Mouse (Mus musculus) heart, postnatal 25 days (tissue): ENCODE data around the gene Gprasp1. TPM values are rescaled to one million over a fixed set of nuclear protein-coding genes. Genes with fewer than 3 reads are reported as not detected.
"Not testable (repeated sequence)": the region's sequence is repeated elsewhere in the genome, so short reads cannot be mapped to it uniquely, and the experiment has no call there.

Source experiments
- DNase-seq: peaks from one replicate; pipeline ENCODE4 v3.0.0; 2022; ENCODE audit warnings: low spot score
- intact Hi-C: fragments of 180-260 bp; cut with DNase I; formaldehyde crosslinking; loops from one replicate; pipeline ENCODE4 v1.15.1; 2025
- total RNA-seq, 2 experiments: library from RNA; stranded (reverse); gene quantifications; 2 replicates each; pipeline ENCODE4 v1.2.3; 2021

Gene Gprasp1
- 10 to 100 TPM; 16.9 to 19.3 TPM for total RNA-seq

DNA sequence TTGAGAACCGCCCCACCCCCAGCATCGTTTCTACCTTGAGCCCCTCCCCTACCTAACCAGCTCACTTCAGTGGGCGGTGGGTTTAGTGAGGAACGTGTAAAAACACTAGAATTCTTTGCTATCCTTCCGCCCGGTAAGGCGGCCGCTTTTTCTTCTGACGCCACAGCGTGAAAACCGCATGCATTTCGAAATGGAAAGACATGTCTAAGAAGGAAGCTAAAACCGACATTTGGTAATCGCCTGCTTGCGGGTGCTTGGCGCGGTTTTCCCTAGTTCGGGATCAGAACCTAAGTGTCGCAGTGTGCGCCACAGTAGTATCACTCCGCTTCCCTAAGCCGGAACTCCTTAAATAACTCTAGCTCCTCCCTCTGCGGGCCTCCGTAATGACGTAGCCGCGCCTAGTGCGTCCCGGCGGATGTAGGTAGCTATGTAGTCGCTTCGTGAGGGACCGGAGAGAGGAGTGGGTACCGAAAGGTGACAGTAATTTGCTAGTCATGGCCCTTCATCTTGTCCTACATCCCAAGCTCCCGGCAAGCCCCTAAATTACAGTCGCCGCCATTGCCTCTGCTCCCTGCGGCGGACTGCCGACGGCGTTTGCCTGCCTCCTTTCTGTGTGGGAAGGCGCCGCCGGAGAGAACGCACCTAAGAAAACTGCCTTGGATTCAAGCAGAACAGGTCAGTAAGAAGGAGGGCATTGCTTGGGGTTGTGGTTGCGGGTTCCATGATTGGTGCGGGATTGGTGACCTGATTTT, at the start of gene Gprasp1, which contains the start of gene Armcx5:
Gene Gprasp1, plus strand, starts transcription at position 430 of the 752 bp plus-strand sequence.
Gene Armcx5, plus strand, starts transcription at position 430 of the 752 bp plus-strand sequence.
- intact Hi-C loops, result no loop called here
- peak; percentile 75 for DNase-seq

DNA sequence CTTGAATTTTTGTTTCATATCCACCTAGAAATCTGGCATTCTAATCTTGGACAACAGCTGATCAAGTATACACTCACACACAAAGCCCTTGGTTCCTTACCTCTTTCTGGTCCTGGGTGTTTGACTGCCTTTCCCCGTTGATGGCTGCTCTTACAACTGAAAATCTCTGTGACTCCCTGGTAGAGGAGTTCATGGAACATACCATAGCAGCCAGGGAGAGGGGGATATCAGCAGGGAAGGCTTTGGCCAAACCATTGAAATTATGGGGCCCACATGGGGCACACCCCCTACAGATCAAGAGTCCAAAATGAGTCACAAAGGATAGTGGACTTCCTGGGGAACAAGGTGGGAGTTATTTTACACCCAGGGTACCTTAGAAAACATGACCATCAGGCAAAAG, 48.9 kb upstream of the Gprasp1 start, which contains the start of gene Tcp11x2:
Gene Tcp11x2, minus strand, starts transcription at position 158 of the 400 bp plus-strand sequence.
- intact Hi-C loops, result no loop called here

DNA sequence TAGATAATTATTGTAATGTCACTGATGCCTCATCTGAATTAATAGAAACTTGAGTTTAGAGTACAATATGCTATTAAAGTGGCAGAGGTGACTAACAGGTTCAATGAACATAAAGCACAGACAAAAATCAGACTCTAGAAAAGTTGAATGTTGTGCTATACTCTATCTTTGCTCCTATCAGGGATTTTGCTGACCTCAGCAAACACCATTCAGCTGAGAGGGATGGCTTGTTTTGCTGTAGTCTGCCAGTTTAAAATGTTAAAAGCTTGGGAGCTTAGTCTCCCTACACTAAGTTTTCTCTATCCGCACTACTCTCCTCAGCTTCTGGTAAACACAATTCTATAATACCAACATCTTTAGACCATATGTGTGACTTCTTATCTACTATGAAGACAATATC, 39.4 kb upstream of the Gprasp1 start:
- intact Hi-C loops, result no loop called here

More for the DNA sequence above, 48.9 kb upstream of the Gprasp1 start, which contains the start of gene Tcp11x2:
- DNase-seq, result no peak

DNA sequence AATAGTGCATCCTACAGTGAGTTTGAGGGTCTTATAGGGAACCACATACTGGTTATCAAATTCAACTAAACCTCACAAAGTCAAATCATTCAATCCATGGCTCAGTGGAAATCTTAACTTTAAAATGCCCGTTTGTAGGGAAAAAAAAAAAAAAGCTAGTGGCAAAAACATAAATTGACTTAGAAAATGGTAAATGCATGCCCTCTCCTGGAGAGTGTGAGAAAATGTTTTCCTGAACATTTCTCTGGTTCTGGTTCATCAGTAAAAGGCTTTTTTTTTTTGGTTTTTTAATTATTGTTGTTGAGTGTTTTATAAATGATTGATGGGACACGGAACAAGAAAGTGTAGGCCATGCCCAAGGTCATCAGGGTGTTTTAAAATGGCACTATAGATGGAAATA, 38.2 kb upstream of the Gprasp1 start:
- intact Hi-C loops, result loop anchor here (1.0 kb wide), 1 partner anchor 52 kb away; no protein-coding TSS in a partner anchor

More for the DNA sequence above, 39.4 kb upstream of the Gprasp1 start:
- DNase-seq, result no peak

DNA sequence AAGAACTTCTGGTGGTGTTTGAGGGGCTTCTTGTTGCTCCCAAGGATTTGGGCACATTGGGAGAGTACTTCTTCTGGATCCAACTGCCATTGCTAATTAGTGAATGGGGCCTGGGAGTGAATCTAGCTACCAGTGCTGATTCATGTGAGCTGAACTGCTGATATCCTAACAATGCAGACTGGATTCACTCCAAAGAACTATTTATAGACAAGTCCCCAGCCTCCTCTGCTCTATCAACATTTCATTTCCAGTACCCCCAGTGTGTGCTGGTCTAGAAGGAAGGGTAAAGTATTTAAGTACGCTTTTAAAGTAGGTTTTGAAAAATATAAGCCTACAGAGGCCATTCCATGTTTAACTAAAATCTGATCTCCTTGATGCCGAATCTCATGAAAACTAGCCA, 29.7 kb upstream of the Gprasp1 start:
- no peak for DNase-seq
- intact Hi-C loops, result no loop called here

More for the DNA sequence above, 38.2 kb upstream of the Gprasp1 start:
- no peak for DNase-seq

DNA sequence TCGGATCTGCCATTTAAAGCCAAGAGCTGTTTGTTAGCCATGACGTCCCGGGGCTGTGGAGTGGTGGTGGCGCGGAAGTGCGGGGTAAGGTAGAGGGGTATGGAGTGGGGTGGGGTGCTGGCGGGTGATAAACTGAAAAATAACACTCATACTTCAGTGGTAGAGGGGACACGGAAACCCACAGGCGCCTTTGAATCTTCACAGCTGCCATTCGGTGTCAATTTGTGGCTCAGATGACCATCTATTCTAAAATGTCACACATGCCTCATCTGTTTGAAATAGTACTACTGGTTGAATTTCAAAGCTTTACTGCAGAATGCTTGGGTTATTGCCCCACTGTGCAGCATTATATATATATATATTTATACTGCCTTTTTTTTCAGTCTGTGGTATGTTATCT, 17.4 kb upstream of the Gprasp1 start, which contains the start of gene Tmsb15a:
Gene Tmsb15a, minus strand, starts transcription at position 101 of the 400 bp plus-strand sequence.
- intact Hi-C loops, result no loop called here
- no peak for DNase-seq

DNA sequence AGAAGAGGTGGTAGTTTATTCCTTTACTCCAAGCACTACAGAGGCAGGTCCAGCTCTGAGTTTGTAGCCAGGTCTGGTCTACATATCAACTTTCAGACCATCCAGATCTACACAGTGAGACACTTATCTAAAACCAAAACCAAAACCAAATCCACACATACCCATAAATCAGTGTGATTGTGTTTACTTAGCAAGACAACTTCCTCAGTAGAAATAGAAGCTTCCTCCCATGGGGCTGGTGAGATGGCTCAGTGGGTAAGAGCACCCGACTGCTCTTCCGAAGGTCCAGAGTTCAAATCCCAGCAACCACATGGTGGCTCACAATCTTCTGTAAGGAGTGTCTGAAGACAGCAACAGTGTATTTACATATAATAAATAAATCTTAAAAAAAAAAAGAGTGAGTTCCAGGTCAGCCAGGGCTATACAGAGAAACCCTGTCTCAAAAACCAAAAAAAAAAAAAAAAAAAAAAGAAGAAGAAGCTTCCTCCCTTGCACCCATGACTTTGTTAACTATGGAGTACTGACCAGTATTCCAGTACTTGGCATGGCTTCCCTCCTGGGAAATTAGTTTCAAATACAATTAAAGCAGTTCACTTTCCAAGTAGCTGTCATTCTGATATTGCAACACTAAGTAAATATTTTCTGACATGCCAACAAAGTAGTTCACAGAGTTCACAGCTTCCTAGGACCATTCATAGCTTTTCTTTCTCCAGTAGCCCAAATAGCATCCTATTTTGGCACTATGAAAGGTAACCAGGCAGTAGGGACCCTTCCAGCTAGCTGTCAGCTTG, 3.6 kb upstream of the Gprasp1 start:
- intact Hi-C loops, result no loop called here
- no peak for DNase-seq

DNA sequence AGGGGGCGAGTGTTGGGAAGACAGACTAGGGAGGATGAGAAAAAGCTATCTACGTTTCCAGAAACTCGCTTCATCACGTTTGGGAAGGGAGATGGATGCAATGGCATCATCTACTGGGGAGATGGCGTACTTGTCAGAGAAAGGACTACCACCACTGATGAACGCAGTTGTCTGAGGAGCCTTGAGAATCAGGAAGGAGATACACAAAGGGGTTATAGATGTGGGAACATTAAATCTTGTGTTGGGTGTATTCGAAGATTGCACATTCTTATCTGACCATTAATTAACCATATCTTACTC, 473 bp downstream of the Gprasp1 start:
- DNase-seq, result no peak
- intact Hi-C loops, result no loop called here

DNA sequence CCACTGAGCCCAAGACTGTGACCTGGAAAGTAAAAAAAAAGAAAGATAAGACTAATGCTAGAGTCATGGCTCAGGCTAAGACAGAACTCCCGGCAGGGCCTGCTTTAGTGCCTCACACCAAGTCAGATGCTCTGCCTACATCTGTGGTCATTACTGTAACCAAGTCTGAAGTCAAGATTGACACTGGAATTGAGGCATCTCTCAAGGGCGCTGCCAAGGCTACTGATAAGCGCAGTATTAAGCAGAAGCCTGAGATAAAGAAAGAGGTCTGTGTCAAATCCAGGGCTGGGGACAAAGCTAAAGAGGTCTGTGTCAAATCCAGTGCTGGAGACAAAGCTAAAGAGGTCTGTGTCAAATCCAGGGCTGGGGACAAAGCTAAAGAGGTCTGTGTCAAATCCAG, 2.8 kb downstream of the Gprasp1 start:
- intact Hi-C loops, DNase-seq: not testable (repeated sequence)

DNA sequence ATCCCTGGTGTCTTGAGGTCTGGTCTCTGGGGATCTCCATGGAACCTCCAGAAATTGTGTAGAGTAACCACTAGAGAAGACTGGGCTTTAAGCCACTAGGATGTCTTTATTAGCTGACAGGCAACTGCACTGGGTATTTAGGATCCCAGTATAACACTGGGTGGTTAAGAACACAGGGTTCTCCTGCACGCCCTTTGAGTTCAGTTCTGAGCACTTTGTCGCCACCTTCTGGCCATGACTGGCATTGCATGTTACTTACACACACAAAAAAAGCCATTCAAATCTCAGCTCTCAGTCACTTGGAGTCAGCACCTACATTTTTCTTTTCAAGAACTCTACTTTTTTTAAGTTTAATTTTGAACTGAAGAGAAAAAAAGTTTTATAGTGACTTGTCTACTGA, 10.3 kb downstream of the Gprasp1 start:
- peak; percentile 9 for DNase-seq

DNA sequence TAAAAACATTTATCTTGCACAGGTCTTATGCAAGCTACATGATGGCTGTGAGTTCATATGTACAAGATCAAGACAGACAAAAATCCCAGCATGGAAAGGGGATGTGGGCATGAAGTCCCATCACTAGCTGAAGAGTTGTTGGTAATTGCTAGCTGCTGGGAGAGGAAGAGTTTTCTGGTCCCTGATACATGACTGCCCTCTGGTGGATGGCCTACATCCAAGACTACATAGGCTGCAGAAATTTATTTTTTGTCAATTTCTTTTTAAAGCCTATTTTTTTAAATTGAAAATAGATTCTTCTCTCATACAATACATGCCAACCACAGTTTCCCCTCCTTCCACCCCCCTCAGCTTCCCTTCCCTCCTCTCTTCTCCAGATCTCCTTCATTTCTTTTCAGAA, 19.2 kb downstream of the Gprasp1 start:
- intact Hi-C loops, result loop anchor here (5.0 kb wide), 1 partner anchor 36 kb away; the partner anchor contains the start of gene Bhlhb9
- no peak for DNase-seq

More for the DNA sequence above, 10.3 kb downstream of the Gprasp1 start:
- intact Hi-C loops, result loop anchor here (10.0 kb wide), 1 partner anchor 178 kb away; no protein-coding TSS in a partner anchor

DNA sequence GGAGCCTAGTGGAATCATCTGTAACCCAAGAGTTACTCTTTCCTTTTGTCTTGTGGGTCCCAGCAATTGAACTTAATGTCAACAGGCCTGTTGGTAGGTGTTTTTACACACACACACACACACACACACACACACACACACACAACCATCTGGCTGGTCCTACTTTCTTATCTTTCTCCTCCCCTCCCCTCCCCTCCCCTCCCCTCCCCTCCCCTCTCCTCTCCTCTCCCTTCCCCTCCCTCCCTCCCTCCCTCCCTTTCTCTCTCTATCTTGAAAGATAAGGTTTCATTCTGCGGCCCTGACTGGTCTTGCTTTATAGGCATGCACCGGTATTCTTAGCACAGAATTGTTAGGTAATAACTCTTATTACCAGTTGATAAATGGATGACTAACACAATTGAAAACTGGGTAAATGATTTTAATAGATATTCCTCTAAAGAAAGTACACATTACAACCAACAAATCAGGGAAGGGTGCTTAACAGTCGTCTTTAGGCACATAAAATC, 25.6 kb downstream of the Gprasp1 start:
- no peak for DNase-seq
- intact Hi-C loops, result no loop called here

DNA sequence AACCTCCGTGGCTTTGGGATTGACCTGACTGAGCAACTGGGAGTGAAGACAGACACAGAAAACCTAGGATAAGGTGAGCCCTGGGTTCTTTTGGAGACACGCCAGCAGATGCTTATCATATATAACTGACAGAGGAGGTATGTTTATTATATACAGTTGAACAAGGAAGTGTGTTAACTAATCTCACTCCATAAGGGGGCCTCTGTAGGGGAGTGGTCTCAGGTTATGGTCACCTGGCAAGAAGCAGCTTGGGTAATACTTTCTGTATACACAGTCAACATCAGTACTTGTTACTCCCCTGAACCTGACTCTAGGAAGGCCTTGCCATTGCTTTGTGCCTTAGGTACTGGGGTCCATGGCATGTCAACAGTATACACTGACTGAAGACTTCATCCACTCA, 26.0 kb downstream of the Gprasp1 start:
- intact Hi-C loops, result no loop called here
- no peak for DNase-seq

DNA sequence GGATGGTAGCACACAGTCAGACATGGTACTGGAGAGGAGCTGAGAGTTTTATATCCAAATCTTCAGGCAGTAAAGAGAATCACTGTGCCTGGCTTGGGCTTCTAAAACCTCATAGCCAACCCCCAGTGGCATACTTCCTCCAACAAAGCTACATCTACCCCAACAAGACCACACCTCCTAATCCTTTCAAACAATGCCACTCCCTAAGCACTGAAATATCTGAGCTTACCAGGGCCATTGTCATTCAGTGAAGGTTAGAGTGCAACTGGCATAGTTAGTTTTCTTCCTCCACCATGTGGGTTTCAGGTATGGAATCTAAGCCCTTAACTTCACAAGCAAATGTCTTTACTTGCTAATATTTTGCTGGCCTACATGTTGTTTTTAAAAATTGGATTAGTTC, 49.0 kb downstream of the Gprasp1 start:
- intact Hi-C loops, result no loop called here
- DNase-seq, result no peak

DNA sequence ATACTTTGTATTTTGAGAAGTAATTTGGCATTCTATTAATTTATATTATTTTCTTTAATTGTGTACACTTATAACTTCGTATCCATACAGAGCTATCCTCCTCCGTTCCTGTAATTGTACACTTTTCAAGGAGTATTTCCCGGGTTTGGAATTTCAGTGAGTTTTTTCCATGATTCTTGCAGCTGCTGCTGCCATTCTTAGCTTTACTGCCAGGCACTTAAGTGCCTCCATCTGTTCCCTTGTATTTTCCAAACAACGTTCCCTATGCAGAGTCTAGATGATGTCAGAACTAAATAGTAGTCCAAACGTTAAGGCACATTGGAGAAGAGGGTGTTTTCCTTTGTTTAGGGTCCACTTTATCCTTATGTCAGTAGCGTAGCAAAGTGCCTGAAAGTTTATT, 49.8 kb downstream of the Gprasp1 start:
- DNase-seq, result no peak
- intact Hi-C loops, result no loop called here

DNA sequence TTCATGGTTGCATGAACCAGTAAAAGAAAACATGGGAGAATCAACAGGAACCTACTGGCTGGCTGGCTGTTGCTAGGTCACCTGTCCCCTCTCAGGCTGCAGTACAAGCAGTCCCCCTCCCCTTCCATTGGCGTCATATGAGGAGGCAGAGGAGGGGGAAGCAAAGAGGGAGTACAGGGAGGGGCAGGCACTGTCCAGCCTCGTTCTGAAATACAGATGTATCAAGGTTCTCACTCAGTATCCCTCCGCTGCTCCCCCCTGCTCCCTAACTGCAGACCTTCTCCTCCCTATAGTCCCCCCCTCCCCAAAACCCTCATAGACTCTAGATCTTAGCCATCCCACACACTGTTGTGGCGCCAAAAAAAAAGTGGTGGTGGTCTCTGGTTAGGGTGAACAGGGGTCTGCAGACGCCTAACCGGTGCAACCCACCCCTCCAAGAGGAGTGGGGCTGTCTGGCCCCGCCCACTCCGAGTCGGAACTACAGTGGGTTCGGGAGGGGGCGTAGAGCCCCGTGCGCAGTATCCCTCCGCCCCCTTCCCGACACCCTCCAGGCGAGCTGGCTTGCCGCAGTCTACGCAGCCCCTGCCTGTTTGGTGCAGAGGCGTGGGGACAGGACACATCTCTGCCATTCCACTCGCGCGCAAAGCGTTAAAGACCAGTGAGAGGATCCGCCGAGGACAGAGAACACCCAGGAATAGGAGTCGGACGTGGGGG, 53.2 kb downstream of the Gprasp1 start:
- not testable (repeated sequence) for DNase-seq
- intact Hi-C loops, result loop anchor here (5.0 kb wide), 1 partner anchor 33 kb away; no protein-coding TSS in a partner anchor

DNA sequence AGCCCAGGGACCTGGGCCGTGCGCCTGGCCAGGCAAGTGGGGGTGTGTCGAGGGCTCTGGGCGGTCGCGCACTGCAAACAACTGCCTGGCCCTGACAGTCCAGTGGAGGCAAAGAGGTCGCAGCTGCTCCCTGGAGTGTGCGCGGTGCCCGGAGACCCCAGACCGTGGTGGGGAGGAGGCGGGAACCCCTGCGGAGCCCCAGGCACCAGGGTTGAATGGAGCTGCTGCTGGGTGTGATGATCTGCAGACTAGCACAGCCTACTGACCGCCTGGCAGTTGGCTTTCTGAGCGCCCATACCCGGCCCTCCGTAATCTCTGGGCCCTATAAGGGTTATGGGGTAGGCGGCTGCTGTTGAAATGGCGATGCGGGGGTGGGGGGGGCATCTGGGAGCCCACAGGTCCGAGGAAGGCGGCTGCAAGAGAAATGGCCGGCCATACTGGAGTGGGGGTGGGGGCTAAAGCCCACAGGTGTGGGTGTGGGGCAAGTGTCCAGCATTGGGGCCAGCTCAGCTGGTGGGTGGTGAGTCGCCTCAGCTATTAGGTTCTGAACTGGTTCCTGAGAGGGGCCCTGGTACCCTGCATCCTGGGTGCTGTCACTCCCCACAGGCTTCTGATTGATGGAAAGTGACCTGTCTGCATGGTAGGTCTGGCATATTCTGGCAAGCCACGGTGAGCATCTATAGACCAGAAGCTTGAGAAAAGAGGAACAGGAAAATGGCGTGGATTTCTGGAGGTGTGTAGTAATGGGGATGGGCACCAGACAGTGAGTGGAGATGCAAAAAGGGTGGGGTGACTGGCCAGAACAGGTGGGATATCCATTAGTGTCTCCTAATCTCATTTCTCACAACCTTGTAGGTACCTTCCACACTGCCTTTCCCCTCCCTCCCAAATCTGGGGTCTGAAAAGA, 54.0 kb downstream of the Gprasp1 start:
- DNase-seq, result not testable (repeated sequence)
- intact Hi-C loops, result loop anchor here (5.0 kb wide), 1 partner anchor 34 kb away; no protein-coding TSS in a partner anchor

DNA sequence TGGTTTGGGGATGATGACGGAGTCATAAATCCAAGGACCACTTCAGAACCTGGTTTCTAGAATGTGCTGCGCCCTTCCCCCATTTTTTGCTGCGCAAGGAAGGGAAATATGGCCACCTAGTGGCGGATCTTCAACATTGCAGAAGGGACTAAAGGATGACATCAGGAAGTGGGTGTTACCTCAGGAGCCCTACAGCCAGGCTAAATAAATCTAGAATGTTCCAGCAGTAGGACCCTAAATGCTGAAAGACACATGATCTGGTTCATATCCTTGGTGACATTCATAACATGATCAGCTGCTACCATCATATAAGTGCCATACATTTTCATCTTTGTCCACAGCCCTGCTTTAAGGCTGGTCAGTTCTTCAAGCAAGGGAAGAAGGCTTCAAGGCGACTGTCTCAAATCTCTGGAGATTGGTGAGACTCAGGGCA, 54.7 kb downstream of the Gprasp1 start, which contains the start of gene Bhlhb9:
Gene Bhlhb9, plus strand, starts transcription at position 383 of the 433 bp plus-strand sequence.
- DNase-seq, result not testable (repeated sequence)
- intact Hi-C loops, result loop anchor here (5.0 kb wide), 1 partner anchor 35 kb away; no protein-coding TSS in a partner anchor
